In genomic region chr15:36682159-36682558, GRCm38 (mm10) we compare ENCODE assay signal across 20 mouse cellular contexts.
"Had no signal": no experiment of that assay in that cellular context is flagged by ENCODE, and none has a peak within 500 bp of the region (broad histone marks: within the 10 kb centered on the region; RNA-seq: fewer than 3 reads in every experiment).

No protein-coding gene starts in this region.

- H3K27me3 ChIP-seq: limb, embryonic 12.5 days; limb, embryonic 15.5 days; midbrain, embryonic 13.5 days had no signal

- H3K4me1 ChIP-seq: midbrain, embryonic 13.5 days had no signal

- H3K27ac ChIP-seq: limb, embryonic 15.5 days; liver, embryonic 14.5 days; macrophage; midbrain, embryonic 13.5 days had no signal

- H3K36me3 ChIP-seq: limb, embryonic 12.5 days; limb, embryonic 15.5 days; midbrain, embryonic 13.5 days had no signal

- DNase-seq: kidney, adult 18-20 months; kidney, adult 9 months; kidney, postnatal 14 days; kidney, postnatal 4 days; layer of hippocampus, postnatal 36 days; left cerebral cortex, postnatal 4 days; liver, postnatal 0 days; lung, embryonic 14.5 days; retina, postnatal 1 day; right cerebral cortex, postnatal 25 days; thymus, adult 2 months; thymus, postnatal 14 days; thymus, postnatal 4 days had no signal

- H3K9ac ChIP-seq: limb, embryonic 12.5 days; limb, embryonic 15.5 days; liver, embryonic 14.5 days; liver, postnatal 0 days; lung, embryonic 14.5 days; midbrain, embryonic 13.5 days had no signal

- H3K4me3 ChIP-seq: limb, embryonic 12.5 days; limb, embryonic 15.5 days; midbrain, embryonic 13.5 days had no signal

- ATAC-seq: liver, postnatal 0 days; lung, postnatal 0 days; midbrain, embryonic 13.5 days had no signal

- H3K9me3 ChIP-seq: limb, embryonic 12.5 days; limb, embryonic 15.5 days; midbrain, embryonic 13.5 days had no signal

- H3K4me2 ChIP-seq: limb, embryonic 12.5 days; limb, embryonic 15.5 days; liver, embryonic 11.5 days; lung, embryonic 14.5 days; midbrain, embryonic 13.5 days had no signal
